Mouse (Mus musculus): ENCODE results near the gene Dapk3.
"Not testable (repeated sequence)": the region's sequence is repeated elsewhere in the genome, so short reads cannot be mapped to it uniquely, and the experiment has no call there.

Gene Dapk3

DNA sequence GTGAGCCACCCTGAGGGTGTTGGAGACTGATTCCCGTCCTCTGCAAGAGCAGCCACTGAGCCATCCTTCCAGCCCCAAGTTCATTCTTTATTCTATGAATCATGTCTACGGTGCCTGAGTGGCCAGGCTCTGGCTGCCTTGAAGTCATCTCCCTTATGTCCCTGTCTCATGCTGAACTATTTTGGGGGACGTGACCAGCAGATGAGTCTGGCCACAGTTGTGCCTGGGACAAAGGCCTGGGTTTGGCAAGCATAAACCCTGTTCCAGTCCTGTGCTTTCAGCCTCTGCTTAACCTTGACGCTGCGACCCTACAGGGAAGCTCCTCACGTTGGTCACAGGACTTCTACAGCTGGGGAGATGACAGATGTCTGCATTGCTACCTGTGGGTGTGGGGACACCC lies 14.5 kb downstream of the Dapk3 start:
- no peak for ATAC-seq (ENCODE audit: insufficient number of reproducible peaks, low FRiP score, low TSS enrichment)

DNA sequence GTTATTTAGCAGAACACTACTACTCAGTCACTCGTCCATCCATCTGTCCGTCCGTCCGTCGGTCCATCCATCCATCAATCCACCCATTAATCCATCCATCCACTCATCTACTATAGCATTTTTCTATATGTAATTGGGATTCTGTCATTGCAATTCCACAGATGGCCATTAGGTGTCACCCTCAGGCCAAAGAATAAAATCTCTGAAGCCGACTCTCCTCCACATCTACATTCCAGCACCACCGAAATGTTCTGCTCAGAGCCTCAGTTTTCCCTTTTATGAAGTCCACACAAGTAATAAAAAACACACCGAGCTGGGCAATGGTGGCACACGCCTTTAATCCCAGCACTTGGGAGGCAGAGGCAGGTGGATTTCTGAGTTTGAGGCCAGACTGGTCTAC lies 15.4 kb downstream of the Dapk3 start:
- ATAC-seq (ENCODE audit: insufficient number of reproducible peaks, low FRiP score, low TSS enrichment), result no peak

DNA sequence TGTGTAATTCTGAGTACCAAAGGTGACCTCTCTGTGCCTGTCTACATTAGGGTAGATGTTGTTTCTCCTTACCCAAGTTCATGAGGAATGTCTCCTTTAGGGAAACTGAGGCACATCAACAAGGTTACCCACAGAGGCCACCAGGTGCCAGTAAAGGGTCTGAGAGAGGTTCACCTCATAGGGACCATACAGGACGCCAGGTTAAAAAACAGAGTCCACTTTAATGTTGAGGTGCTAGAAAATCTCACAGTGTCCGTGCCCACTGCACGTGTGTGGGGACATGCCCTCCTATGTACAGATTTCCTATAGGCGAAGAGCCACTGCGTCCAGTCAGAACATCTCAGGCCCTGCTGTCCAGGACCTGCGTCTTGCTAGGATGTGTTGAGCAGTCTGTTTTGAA lies 16.2 kb downstream of the Dapk3 start:
- no peak for ATAC-seq (ENCODE audit: insufficient number of reproducible peaks, low FRiP score, low TSS enrichment)

DNA sequence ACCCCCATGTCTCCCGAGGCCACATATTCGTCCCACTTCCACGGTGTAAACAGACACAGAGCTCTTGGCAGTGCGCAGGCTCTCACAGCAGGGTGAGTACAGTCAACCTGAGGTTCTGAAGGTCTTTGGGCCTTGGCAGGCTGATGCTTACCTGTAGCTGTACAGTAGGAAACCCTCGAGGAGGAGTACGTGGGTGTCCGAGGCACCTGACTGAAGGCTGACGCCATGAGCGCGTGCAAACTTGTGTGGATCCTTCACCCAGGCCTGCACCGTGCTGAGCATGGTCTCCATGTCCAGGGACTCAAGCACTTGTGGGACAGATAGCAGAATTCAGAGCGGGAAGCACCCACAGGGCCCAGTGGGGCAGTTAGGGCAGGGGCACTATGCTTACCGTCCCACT lies 17.3 kb downstream of the Dapk3 start:
- ATAC-seq (ENCODE audit: insufficient number of reproducible peaks, low FRiP score, low TSS enrichment), result no peak

DNA sequence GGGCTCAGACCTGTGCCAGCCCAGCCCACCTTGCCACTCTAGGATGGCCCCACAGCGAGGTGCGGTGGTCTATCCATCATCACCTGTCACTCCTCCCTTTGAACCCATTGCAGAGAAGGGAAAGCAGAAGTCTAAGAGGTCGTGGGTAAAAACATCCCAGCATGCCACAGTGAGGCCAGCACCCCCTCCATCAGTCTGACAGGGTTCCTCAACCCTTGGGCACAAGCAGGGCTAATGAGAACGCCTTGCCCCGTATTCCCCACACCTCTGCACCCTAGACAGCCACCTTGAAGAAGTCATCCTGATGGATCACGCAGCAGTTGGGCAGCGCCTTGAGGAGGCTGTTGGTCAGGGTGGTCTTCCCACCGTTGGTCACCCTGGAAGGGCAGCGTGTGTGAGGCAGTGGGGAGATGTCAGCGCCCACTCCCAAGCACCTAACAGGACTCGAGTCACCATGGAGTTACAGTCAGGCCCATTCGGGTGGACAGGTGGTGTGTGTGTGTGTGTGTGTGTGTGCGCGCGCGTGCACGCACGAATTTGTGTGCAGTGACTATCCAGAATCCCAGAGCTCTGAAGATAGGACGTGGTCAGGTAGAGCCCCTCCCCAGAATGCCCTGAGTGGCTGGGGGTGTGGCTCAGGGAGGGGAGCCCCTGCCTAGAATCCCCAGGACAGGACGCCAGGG lies 17.9 kb downstream of the Dapk3 start:
- ATAC-seq (ENCODE audit: insufficient number of reproducible peaks, low FRiP score, low TSS enrichment), result no peak

DNA sequence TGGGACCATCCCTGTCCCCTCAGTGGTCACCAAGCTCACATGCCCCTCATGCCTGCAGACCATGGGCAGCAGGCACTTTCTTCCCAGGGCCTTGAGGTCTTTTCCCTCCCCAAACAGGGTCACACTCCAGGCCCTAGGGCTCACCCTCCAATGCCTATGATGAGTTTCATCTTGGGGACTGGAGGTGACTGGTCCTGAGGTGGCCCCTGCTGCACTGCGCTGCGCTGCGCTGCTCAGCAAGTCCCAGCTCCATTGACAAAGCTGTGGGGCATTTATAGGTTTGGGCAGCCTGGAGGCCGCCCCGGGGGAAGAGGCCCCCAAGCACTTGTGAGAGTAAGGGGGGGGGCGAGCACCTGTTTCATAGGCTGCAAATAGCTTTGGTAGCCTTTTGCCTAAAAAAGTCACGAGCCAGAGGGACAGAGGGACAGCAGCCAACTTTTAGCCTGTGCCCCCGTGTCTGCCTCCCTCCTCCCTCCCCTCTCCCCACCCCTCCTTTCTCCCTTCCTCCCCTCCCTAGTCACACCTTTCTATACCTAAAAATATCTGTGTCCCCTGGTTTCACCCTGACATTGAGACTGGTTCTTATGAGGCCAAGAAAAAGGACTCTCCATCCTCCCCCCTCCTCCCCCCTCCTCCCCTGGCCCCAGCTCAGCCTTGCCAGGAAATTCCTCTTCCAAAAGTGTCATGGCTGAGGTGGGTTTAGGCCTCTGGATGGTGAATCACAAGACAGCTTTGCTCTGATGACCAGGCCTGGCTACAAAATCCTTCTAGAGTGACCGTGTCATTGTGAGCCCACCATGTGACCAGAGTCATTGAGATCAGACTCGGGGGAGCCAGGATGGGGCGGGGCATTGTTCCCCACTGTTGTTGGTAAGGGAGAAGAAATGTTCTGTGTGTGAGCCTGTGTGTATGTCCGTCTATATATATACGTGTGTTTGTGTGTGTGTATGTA lies 19.3 kb downstream of the Dapk3 start, which contains the start of gene Nmrk2:
Nmrk2 (minus strand) TSS at position 245 of the 952 bp plus-strand sequence.
- no peak for ATAC-seq (ENCODE audit: insufficient number of reproducible peaks, low FRiP score, low TSS enrichment)

DNA sequence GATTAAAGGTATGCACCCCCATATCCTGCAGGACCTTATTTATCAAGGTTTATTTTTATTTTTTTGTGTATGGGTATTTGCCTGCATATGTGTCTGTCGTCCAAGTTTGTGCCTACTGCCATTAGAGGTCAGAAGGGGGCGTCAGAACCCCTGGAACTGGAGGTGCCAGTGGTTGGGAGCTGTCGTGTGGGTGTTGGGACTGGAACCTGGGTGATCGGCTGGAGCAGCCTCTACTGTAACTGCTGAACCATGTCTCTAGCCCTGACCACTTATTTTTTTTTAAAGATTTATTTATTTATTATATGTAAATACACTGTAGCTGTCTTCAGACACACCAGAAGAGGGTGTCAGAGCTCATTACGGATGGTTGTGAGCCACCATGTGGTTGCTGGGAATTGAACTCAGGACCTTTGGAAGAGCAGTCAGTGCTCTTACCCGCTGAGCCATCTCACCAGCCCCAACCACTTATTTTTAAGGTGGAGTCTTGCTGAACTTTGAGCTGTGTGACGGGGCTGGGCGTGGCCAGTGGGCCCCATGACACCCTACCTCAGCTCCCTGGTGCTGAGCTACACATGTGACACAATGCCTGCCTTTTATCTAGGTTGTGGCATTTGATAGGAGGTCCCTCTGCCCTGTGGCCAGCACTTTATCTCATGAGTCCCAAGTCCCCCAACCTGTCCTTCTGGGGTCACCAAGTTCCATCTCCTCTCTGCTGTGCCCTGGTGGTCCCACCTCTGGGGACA lies 20.3 kb downstream of the Dapk3 start:
- no peak for ATAC-seq (ENCODE audit: insufficient number of reproducible peaks, low FRiP score, low TSS enrichment)

DNA sequence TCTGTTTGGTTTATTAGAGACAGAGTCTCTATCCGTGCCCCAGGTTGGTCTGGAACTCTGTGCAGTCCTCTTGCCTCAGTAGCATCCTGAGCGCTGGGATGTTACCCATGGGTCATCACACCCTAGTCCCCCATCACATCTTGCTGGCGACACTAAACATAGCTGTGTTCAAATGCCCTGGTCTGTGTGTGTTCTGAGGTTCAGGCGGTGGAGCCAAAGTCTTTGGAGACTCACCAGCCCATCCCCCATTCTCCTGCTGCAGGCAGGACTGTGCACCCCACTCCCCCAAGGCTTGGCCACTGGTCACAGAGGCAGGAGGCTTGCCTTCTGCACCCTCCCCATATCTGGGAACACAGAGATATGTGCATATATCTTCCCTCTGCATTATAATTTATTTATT lies 21.3 kb downstream of the Dapk3 start:
- ATAC-seq (ENCODE audit: insufficient number of reproducible peaks, low FRiP score, low TSS enrichment), result no peak

DNA sequence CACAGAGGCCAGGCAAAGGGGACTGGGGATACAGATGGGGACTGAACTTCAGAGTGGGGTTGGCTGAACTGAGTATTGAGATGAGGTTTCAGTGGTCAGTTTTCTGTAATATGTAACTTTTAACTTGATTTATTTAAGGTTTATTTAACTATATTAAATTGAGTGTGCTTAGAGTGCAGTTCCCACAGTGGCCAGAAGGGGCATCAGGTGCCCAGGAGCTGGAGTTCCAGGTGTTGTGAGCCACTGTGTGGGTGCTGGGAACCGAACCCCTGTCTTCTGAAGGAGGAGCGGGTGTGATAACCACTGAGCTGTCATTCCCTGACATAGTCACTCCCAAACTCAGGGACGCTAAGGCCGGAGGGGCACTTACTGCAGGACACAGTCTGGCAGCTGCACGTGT lies 27.3 kb downstream of the Dapk3 start:
- no peak for ATAC-seq (ENCODE audit: insufficient number of reproducible peaks, low FRiP score, low TSS enrichment)

DNA sequence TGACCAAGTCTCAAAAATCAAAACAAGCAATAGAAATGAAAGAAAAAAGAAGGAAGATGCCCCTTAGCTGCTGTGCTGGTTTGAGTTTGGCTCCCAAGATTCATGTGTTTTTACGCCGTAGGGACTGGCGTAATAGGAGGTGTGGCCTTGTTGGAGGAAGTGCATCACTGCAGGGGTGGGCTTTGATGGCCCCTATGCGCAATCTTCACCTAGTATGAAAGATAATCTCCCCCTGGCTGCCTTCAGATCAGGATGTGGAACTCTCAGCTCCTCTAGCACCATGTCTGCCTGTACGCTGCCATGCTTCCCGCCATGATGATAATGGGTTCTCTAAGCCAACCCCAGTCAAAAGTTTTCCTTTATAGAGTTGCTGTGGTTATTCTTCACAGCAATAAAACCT lies 33.5 kb downstream of the Dapk3 start:
- no peak for ATAC-seq (ENCODE audit: insufficient number of reproducible peaks, low FRiP score, low TSS enrichment)

DNA sequence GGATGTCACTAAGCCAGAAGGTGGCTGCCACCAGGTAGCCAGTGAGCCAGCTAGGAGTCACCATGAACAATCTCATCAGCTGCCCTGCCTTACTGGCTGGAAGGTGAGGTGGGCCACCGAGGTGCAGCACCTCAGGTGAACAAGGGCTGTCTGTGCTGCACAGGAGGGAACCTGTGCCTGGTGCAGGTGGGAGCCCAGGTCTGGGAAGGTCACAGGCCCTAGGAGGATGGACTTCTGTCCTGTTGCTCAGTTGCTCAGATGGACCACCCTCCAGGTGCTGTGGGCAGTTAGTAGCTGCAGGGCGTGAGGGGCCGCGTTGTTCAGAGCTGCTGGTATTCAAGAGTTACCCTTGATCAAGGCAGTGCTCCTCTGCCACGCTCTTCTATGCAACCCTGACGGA lies 34.0 kb downstream of the Dapk3 start:
- ATAC-seq (ENCODE audit: insufficient number of reproducible peaks, low FRiP score, low TSS enrichment), result no peak; the same call in 1 of the 2 replicates

DNA sequence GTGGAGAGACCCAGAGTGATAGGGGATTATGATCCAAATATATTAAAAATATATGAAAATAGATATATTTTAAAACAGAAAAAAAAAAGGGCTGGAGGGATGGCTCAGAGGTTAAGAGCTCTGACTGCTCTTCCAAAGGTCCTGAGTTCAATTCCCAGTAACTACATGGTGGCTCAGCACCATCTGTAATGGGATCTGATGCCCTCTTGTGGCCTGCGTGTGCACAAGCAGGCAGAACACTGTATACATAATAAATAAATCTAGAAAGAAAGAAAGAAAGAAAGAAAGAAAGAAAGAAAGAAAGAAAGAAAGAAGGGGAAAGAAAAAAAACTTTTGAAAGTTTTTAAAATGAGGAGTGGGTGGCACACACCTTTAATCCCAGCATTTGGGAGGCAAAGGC lies 34.5 kb downstream of the Dapk3 start:
- not testable (repeated sequence) for ATAC-seq (ENCODE audit: insufficient number of reproducible peaks, low FRiP score, low TSS enrichment)

DNA sequence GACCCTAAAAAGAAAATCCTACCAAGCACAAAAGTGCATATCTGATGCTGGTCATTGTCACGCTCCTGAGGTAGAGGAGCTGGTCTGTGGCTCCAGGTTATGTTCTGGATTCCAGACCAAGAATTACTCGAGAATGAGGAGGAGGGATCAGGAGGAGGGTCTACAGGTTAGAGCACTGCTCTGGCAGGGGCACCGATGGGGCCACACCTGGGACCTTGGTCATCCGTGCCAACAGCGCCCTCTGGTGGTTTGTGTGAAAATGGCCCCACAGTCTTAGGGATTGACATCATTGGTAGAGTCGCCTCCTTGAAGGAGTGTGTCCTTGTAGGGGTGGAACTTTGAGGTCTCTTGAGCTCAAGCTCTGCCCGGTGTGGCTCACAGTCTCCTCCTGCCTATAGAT lies 35.2 kb downstream of the Dapk3 start:
- peak; percentile 56; the same call in 1 of the 2 replicates for ATAC-seq (ENCODE audit: insufficient number of reproducible peaks, low FRiP score, low TSS enrichment)

DNA sequence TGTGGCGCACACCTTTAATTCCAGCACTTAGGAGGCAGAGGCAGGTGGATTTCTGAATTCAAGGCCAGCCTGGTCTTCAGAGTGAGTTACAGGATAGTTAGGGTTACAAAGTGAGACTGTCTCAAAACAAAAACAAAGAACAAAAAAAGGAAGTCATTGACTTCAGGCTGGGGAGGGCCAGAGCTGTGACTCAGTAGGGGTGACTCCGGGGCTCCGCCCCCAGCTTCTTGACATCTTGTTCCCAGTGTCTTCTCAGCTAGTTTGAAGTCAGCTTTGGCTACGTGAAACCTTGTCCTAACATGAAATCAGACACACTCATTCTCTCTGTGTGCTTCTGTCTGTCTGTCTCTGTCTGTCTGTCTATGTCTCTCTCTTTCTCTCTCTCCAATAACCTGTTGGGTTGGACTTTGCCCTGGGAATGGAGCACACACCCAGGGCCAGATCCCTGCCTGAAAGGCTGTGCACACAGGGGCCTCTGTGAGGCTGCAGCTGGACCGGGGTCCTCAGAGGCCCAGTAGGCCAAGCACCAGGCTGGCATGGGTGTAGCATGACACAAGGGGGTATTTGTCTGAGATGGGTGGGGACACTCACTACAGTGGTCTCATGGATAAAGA lies 38.7 kb downstream of the Dapk3 start:
- no peak for ATAC-seq (ENCODE audit: insufficient number of reproducible peaks, low FRiP score, low TSS enrichment)

DNA sequence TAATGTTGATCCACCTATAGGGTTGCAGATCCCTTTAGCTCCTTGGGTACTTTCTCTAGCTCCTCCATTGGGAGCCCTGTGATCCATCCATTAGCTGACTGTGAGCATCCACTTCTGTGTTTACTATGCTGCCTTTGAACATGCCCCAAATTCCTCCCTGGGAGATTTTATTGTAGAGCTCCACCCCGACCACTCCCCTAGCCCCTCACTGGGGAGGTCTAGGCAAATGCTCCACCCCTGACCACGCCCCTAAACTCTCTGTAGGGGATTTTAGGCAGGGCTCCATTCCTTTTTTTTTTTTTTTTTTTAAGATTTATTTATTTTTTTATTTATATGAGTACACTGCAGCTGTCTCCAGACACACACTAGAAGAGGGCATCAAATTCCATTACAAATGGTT lies 40.9 kb downstream of the Dapk3 start:
- ATAC-seq (ENCODE audit: insufficient number of reproducible peaks, low FRiP score, low TSS enrichment), result not testable (repeated sequence)

DNA sequence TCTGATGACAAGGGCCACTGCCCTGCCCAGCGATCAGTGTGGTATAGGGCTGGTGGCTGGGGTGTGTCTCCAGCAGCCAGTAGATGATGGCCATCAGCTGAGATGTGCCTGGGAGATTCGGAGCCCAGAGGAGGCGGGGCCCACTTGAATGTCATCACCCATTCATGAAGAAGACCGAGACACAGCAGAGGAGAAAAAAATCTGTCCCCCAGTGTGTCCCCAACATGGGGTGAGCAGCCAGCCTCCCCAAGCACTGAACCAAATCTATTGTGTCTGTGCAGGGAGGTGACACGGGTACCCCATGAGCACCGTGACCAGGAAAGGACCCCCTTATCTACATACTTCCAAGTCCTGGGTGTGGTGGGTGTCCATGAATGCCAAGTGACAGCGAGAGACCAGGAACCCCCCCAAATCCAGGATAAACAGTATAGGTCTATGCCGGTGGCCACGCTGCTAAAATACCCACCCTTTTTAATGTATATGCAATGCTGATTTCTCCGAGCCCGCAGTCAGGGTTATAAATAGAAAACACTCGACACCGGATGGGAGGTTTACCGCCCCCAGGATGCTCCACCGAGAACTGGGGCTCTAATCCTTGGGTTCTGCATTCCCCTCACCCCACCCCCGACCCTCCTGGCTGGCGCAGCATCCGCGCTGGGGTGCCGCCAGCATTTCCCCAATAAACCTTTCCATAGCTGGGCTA lies 47.1 kb downstream of the Dapk3 start:
- ATAC-seq (ENCODE audit: insufficient number of reproducible peaks, low FRiP score, low TSS enrichment), result no peak

DNA sequence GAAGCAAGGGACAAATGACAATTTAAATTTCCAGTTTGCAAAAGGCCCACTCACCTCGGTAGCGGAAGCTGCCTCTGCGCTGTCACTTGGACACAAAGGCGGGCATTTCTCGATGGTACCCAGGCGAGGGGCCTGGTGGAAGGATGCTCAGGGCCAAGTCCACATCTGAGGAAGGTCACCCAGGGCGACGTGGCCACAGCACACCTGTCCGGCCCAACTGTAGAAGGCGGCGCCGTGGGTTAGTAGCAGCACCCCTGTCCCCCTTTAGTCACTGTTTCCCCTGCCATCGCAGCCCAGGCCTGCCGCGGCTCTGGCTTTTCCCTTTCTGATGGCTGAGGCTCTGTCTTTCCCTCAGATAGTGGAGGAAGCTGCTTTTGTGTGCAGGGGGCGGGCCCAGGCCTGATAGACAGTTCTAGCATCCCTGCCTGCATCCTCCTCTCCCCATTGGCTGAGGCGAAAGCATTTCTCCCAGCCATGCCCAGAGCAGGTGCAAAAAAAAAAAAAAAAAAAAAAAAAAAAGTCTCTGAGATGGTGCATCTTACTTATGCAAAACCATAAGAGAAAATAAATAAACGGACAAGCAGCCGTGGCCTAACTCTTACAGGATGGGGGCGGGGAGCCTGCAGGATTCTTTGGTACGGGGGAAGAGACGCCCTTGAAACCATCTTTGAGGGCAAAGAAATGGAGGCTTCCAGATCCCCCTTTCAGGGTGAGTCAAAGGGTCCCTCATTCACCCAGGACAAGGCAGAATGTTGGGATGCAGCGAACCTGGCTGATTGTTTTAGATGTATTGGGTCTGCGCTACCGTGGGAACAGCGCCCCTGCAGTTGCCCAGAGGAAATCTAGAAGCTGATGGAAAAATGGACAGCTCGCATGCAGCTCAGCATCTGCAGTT lies 47.9 kb downstream of the Dapk3 start, which contains the start of gene Atcay:
Atcay (minus strand) TSS at position 396 of the 895 bp plus-strand sequence.
- peak; percentile 83 for ATAC-seq (ENCODE audit: insufficient number of reproducible peaks, low FRiP score, low TSS enrichment)

DNA sequence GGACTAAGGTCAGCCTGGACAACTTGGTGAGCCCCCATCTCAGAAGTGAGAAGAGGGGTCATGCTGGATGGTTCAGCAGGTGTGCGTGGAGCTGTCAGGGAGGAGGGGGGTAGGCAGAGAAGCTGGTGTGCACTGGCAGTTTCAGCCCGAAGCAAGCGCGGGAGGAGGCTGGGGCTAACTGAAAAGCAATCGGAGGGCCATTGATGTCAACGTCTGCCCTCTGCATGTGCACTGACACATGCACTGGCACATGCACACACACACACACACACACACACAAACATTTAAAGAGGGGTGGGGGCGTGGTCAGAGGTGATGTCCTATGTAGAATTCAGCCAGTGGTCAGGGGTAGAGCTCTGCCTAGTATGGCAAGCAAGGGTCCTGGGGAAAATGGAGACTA lies 48.6 kb downstream of the Dapk3 start:
- ATAC-seq (ENCODE audit: insufficient number of reproducible peaks, low FRiP score, low TSS enrichment), result no peak

All from cerebellum, adult (tissue).